Mouse (Mus musculus) liver, adult (tissue): ENCODE results near the gene Ccar1.

Experiments used
- GATA4 ChIP-seq: IDR thresholded peaks from 2 replicates; pipeline ENCODE4 v1.6.1; 2014; ENCODE audit warnings: mild to moderate bottlenecking, low read length; ENCODE audit not compliant: insufficient replicate concordance

The Ccar1 gene

GRCm38 (mm10) chr10:62739961-62740737 lies 51.9 kb downstream of the Ccar1 start:
- no peak for TF ChIP-seq GATA4

DNA sequence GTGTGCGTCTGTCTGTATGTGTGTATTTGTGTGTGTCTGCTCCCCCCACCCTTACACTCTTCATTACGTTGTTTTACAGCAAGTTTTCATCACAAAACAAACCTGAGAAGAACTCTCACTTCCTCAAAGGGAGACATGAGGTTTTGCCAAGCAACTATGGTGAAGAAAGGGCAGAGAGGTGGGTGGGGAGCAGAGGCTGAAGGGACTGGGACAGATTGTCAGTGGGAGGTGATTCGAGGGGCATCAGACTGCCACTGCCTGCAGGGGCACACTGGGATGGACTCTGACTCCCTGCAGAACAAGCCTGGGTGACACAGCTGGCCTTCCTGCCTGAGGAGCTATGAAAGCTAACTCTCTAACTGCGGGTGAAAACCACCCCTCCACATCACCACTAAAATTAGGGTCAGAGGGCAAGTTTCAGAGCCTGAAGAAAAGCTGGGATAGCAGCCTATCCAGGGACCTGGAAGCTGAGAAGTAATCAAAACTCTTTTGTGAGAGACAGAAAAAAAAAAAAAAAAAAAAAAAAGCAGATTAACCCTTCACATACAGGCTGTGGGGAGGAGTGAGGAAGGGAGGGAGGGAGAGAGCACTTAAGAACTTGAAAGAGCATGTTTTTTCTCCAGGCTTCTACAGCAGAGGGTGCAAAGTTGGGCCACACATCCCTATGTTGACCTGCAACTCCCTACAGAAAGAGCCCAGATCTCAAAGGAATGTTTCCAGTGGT lies 55.0 kb downstream of the Ccar1 start:
- no peak for TF ChIP-seq GATA4

DNA sequence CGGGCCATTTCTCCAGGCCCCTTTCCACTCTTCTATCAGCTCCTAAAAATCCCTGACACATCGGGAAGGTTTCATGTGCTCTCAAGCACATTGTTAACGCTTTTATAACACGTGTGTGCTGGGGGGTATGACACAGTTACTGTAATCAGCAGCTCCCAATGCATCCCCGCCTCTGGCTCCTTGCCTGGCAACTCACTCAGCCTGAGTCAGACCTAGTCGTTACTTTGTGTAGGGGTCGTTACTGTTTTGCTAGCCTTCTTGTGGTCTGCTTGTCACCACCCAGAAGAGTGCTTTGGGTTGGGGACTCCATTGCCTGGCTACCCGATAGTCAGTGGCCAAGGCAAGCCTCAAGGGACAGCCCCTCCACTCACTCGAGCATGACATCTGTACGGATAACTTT lies 61.3 kb downstream of the Ccar1 start:
- TF ChIP-seq GATA4: no peak

- TF ChIP-seq GATA4: no peak
Observed at GRCm38 (mm10) chr10:62725771-62726687, 66.1 kb downstream of the Ccar1 start, which contains the start of gene Stox1. Gene Stox1 (minus strand): TSS chr10:62726128.

GRCm38 (mm10) chr10:62724936-62725335 lies 67.2 kb downstream of the Ccar1 start:
- TF ChIP-seq GATA4: no peak

GRCm38 (mm10) chr10:62722701-62723100 lies 69.4 kb downstream of the Ccar1 start:
- no peak for TF ChIP-seq GATA4

GRCm38 (mm10) chr10:62713457-62713856 lies 78.6 kb downstream of the Ccar1 start:
- TF ChIP-seq GATA4: no peak

DNA sequence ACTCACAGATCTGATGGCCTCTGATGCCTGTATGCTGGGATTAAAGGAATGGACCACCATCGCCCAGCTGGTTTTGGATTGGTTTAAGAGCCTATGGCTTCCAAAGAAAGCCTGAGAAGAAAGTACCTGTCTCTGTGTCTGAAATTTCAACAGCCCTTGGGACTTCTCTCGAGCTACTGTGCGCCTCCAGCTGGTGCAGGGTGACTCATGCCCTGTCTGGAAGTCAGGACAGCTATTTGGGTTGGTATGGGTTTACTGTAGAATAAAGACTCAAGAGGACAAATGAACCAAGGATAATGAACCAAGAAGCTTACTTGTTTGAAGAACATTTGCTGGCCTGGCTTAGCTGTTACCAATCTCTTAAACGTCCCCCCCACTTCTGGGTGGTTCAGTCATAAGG lies 88.5 kb downstream of the Ccar1 start:
- TF ChIP-seq GATA4: no peak

GRCm38 (mm10) chr10:62702436-62702835 lies 89.7 kb downstream of the Ccar1 start:
- no peak for TF ChIP-seq GATA4
